Comparison of ENCODE assay signal across 24 mouse cellular contexts in the genomic region with DNA sequence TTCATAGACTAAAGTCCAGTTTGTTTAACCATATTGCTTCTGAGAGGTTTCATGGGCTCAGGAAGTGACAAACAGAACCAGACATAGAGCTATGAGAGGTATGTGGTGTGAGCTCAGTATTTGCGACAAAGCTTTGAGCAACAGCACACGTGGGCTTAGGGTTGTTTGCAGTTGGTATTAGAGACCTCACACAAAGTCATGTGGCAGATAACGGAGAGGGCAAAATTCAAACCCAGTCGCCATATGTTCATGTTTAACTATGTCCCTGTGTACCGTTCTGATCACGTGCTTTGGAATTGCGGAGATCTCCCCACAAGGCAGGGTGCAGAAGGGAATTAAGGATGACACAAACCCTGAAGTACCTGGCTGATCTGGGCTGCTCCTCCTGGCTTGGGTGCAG. TPM values are rescaled to one million over a fixed set of nuclear protein-coding genes. Genes with fewer than 3 reads are reported as not detected.
DNase-seq lines count a peak whose midpoint lies in the region; ATAC-seq and TF ChIP-seq lines count a peak whose summit lies in the region.
"Had no signal": no experiment of that assay in that cellular context is flagged by ENCODE, and none has a peak within 500 bp of the region (broad histone marks: within the 10 kb centered on the region; RNA-seq: fewer than 3 reads in every experiment).

No protein-coding gene starts in this region.

- H3K9me3 ChIP-seq in intestine, embryonic 14.5 days (ENCODE audit: control insufficient read depth, low read length), result no peaks in the 10 kb centered on the region
- no peaks in the 10 kb centered on the region for H3K9me3 ChIP-seq in intestine, postnatal 0 days (ENCODE audit: control insufficient read depth)
- no peaks in the 10 kb centered on the region for H3K9me3 ChIP-seq in liver, embryonic 14.5 days (ENCODE audit: control insufficient read depth, low read length)
- H3K9me3 ChIP-seq in stomach, embryonic 14.5 days (ENCODE audit: control insufficient read depth, low read depth, low read length), result no peaks in the 10 kb centered on the region
- H3K9me3 ChIP-seq: embryonic facial prominence, embryonic 13.5 days; forebrain, embryonic 12.5 days; G1E; heart, embryonic 12.5 days; hindbrain, embryonic 10.5 days had no signal

- no peak for TF ChIP-seq CTCF in intestine, postnatal 0 days (IDR thresholded peaks at IDR 0.05; ENCODE audit: low read depth)
- no peak for TF ChIP-seq CTCF in liver, embryonic 14.5 days (IDR thresholded peaks at IDR 0.05; ENCODE audit: low read depth)

- H3K9ac ChIP-seq in intestine, embryonic 14.5 days (ENCODE audit: low read length), result no peak overlapping the region
- H3K9ac ChIP-seq in intestine, postnatal 0 days (ENCODE audit: low read depth, low read length), result no peak overlapping the region
- no peak overlapping the region for H3K9ac ChIP-seq in liver, embryonic 14.5 days (replicated peaks)
- no peak overlapping the region for H3K9ac ChIP-seq in stomach, embryonic 14.5 days (replicated peaks; ENCODE audit: low read depth, low read length)
- H3K9ac ChIP-seq: embryonic facial prominence, embryonic 13.5 days; forebrain, embryonic 12.5 days; heart, embryonic 12.5 days had no signal

- no peak overlapping the region for H3K4me2 ChIP-seq in intestine, embryonic 14.5 days (ENCODE audit: low read length)
- H3K4me2 ChIP-seq in intestine, postnatal 0 days (replicated peaks; ENCODE audit: low read depth), result no peak overlapping the region; the same call in 1 of the 2 replicates
- no peak overlapping the region for H3K4me2 ChIP-seq in liver, embryonic 14.5 days (ENCODE audit: low read depth)
- H3K4me2 ChIP-seq in stomach, embryonic 14.5 days (replicated peaks; ENCODE audit: low read depth, low read length), result no peak overlapping the region
- H3K4me2 ChIP-seq: embryonic facial prominence, embryonic 13.5 days; forebrain, embryonic 12.5 days; heart, embryonic 12.5 days had no signal

- 63% methylated on average over 7 of the region's 7 CpGs for WGBS in intestine, embryonic 14.5 days
- WGBS in intestine, postnatal 0 days, result 43% methylated on average over 7 of the region's 7 CpGs
- WGBS in liver, embryonic 14.5 days (ENCODE audit: insufficient replicate concordance), result 71% methylated on average over 7 of the region's 7 CpGs
- WGBS in stomach, embryonic 14.5 days, result 53% methylated on average over 7 of the region's 7 CpGs

- H3K27ac ChIP-seq in intestine, embryonic 14.5 days (ENCODE audit: low read depth), result no peak overlapping the region
- H3K27ac ChIP-seq in intestine, postnatal 0 days (ENCODE audit: low read depth, low read length), result no peak overlapping the region
- no peak overlapping the region for H3K27ac ChIP-seq in liver, embryonic 14.5 days
- H3K27ac ChIP-seq in stomach, embryonic 14.5 days (ENCODE audit: low read length), result no peak overlapping the region
- H3K27ac ChIP-seq: embryonic facial prominence, embryonic 13.5 days; forebrain, embryonic 12.5 days; hindbrain, embryonic 10.5 days had no signal

- no peaks in the 10 kb centered on the region for H3K4me1 ChIP-seq in intestine, embryonic 14.5 days (replicated peaks; ENCODE audit: control insufficient read depth, insufficient read depth, low read length)
- 0 out of 2 replicates have a peak, but pooled peaks cover 3% of the 10 kb centered on the region for H3K4me1 ChIP-seq in intestine, postnatal 0 days (replicated peaks; ENCODE audit: control insufficient read depth, insufficient read depth, low read length)
- peaks cover 0 to 7% of the 10 kb centered on the region in 2 experiments; a peak in 2 of 4 replicates for H3K4me1 ChIP-seq in liver, embryonic 14.5 days (replicated peaks; ENCODE audit: control insufficient read depth in 2 of 2, insufficient read depth in 2 of 2, low read length in 1 of 2)
- no peaks in the 10 kb centered on the region for H3K4me1 ChIP-seq in stomach, embryonic 14.5 days (ENCODE audit: control insufficient read depth, insufficient read depth, low read length)
- H3K4me1 ChIP-seq: embryonic facial prominence, embryonic 13.5 days; forebrain, embryonic 12.5 days; hindbrain, embryonic 10.5 days had no signal

- TF ChIP-seq EP300 in liver, embryonic 14.5 days (IDR thresholded peaks at IDR 0.05; ENCODE audit: low read depth), result 0 out of 2 replicates have a peak, but pooled peaks have one; percentile 25

- no peaks in the 10 kb centered on the region for H3K36me3 ChIP-seq in intestine, embryonic 14.5 days (ENCODE audit: control insufficient read depth, insufficient read depth, low read length)
- no peaks in the 10 kb centered on the region for H3K36me3 ChIP-seq in intestine, postnatal 0 days (ENCODE audit: control insufficient read depth, insufficient read depth)
- no peaks in the 10 kb centered on the region for H3K36me3 ChIP-seq in liver, embryonic 14.5 days (replicated peaks; ENCODE audit: control insufficient read depth, insufficient read depth, low read depth)
- H3K36me3 ChIP-seq in stomach, embryonic 14.5 days (ENCODE audit: control insufficient read depth, insufficient read depth, low read length), result no peaks in the 10 kb centered on the region
- H3K36me3 ChIP-seq: embryonic facial prominence, embryonic 13.5 days; forebrain, embryonic 12.5 days; G1E; heart, embryonic 12.5 days; hindbrain, embryonic 10.5 days had no signal

- peak; percentile 60; the same call in 1 of the 2 replicates for ATAC-seq in intestine, embryonic 14.5 days (replicated peaks; ENCODE audit: low FRiP score, low TSS enrichment, low read depth)
- ATAC-seq in intestine, postnatal 0 days, result no peak
- ATAC-seq in liver, embryonic 14.5 days (ENCODE audit: insufficient read depth), result peak; percentile 67
- peak; percentile 71 for ATAC-seq in stomach, embryonic 14.5 days (ENCODE audit: insufficient number of reproducible peaks, insufficient read depth, low FRiP score, low read depth)
- ATAC-seq: CD4-positive, CD25-positive, alpha-beta regulatory T cell, adult 4 months; forebrain, embryonic 16.5 days had no signal

- no peak for DNase-seq in intestine, embryonic 14.5 days (ENCODE audit: low spot score)
- no peak for DNase-seq in liver, embryonic 14.5 days (ENCODE audit: low read depth in 3 of 3, low spot score in 3 of 3)
- DNase-seq in yolk sac, embryonic 10.5 days (ENCODE audit: low spot score), result peak; percentile 86
- no peak for DNase-seq in cerebellum, postnatal 36 days
- DNase-seq in adrenal gland, postnatal 36 days, result no peak
- DNase-seq: adrenal gland, adult 8-10 months; B cell, adult 2 months; cerebellum, adult 11-12 months; cerebellum, adult 9-10 months; cerebellum, postnatal 25 days; gastrocnemius, postnatal 25 days had no signal

- H3K27me3 ChIP-seq in intestine, embryonic 14.5 days (replicated peaks; ENCODE audit: control insufficient read depth, insufficient read depth, low read length), result no peaks in the 10 kb centered on the region
- H3K27me3 ChIP-seq in intestine, postnatal 0 days (replicated peaks; ENCODE audit: control insufficient read depth, insufficient read depth, low read length), result no peaks in the 10 kb centered on the region
- no peaks in the 10 kb centered on the region for H3K27me3 ChIP-seq in liver, embryonic 14.5 days (ENCODE audit: control insufficient read depth, insufficient read depth, low read length)
- H3K27me3 ChIP-seq in stomach, embryonic 14.5 days (ENCODE audit: control insufficient read depth, insufficient read depth, low read length), result no peaks in the 10 kb centered on the region
- H3K27me3 ChIP-seq: embryonic facial prominence, embryonic 13.5 days; forebrain, embryonic 12.5 days; heart, embryonic 12.5 days had no signal

- no peak overlapping the region for H3K4me3 ChIP-seq in intestine, embryonic 14.5 days (ENCODE audit: low read depth, low read length)
- no peak overlapping the region for H3K4me3 ChIP-seq in intestine, postnatal 0 days (ENCODE audit: low read depth, low read length)
- H3K4me3 ChIP-seq in liver, embryonic 14.5 days (ENCODE audit: insufficient read depth in 1 of 2, low read depth in 2 of 2, low read length in 2 of 2), result no peak overlapping the region
- H3K4me3 ChIP-seq in stomach, embryonic 14.5 days (ENCODE audit: low read depth, low read length), result no peak overlapping the region
- H3K4me3 ChIP-seq: embryonic facial prominence, embryonic 13.5 days; forebrain, embryonic 12.5 days; heart, embryonic 12.5 days; hindbrain, embryonic 10.5 days had no signal

RNA-seq across cellular contexts. Expression of a gene that starts 2.2 kb away (rescaled TPM):
- 23.1 and 32.8 TPM in 2 replicates for polyA plus RNA-seq in intestine, embryonic 14.5 days (2014; fragmentation: Nextera tagmentation; extraction: Ambion mirVana)
- 541 and 696 TPM in 2 replicates for polyA plus RNA-seq in intestine, postnatal 0 days (2015; fragmentation: Nextera tagmentation; extraction: Ambion mirVana)
- 4,562 and 11,484 TPM in 2 replicates for polyA plus RNA-seq in liver, embryonic 14.5 days (2012; rRNA removed)
- 8,021 and 8,530 TPM in 2 replicates for polyA plus RNA-seq in liver, embryonic 14.5 days (2014; fragmentation: Nextera tagmentation; extraction: Ambion mirVana)
- polyA plus RNA-seq in stomach, embryonic 14.5 days (2014; fragmentation: Nextera tagmentation; extraction: Ambion mirVana), result 6.5 and 9.2 TPM in 2 replicates
- not detected for total RNA-seq in adrenal gland, postnatal 36 days (2021)
- total RNA-seq: adrenal gland, adult 8-10 months; gastrocnemius, adult 18-20 months; gastrocnemius, postnatal 25 days; heart, adult 8-10 months; heart, postnatal 25 days had no signal
- polyA plus RNA-seq: forebrain, embryonic 12.5 days; G1E had no signal

RNA-seq across cellular contexts. Expression of a gene that starts 27.6 kb away (rescaled TPM):
- polyA plus RNA-seq in intestine, embryonic 14.5 days (2014; fragmentation: Nextera tagmentation; extraction: Ambion mirVana), result 0.16 and 1.0 TPM in 2 replicates
- polyA plus RNA-seq in intestine, postnatal 0 days (2015; fragmentation: Nextera tagmentation; extraction: Ambion mirVana), result 0.99 and 1.1 TPM in 2 replicates
- polyA plus RNA-seq in liver, embryonic 14.5 days (2012; rRNA removed), result 9,059 and 10,825 TPM in 2 replicates
- polyA plus RNA-seq in liver, embryonic 14.5 days (2014; fragmentation: Nextera tagmentation; extraction: Ambion mirVana), result 3,181 and 3,484 TPM in 2 replicates
- 1.8 and 4.8 TPM in 2 replicates for polyA plus RNA-seq in stomach, embryonic 14.5 days (2014; fragmentation: Nextera tagmentation; extraction: Ambion mirVana)
- 10 to 100 TPM in 1 of 2 experiments, 1 to 10 TPM in 1; 4.4 to 24.0 TPM for total RNA-seq in adrenal gland, postnatal 36 days (2021)
- total RNA-seq: G1E; granulocyte monocyte progenitor cell, adult 5-6 weeks; heart, postnatal 25 days had no signal
- polyA plus RNA-seq: CD4-positive, CD25-positive, alpha-beta regulatory T cell, adult 4 months; forebrain, embryonic 12.5 days; G1E; hindbrain, embryonic 10.5 days had no signal

RNA-seq across cellular contexts. Expression of a gene that starts 30.4 kb away (rescaled TPM):
- polyA plus RNA-seq in intestine, embryonic 14.5 days (2014; fragmentation: Nextera tagmentation; extraction: Ambion mirVana), result 8.9 and 9.3 TPM in 2 replicates
- polyA plus RNA-seq in intestine, postnatal 0 days (2015; fragmentation: Nextera tagmentation; extraction: Ambion mirVana), result 8.2 and 9.4 TPM in 2 replicates
- polyA plus RNA-seq in liver, embryonic 14.5 days (2012; rRNA removed), result 8.9 and 11.1 TPM in 2 replicates
- 16.8 and 19.0 TPM in 2 replicates for polyA plus RNA-seq in liver, embryonic 14.5 days (2014; fragmentation: Nextera tagmentation; extraction: Ambion mirVana)
- 4.7 and 6.2 TPM in 2 replicates for polyA plus RNA-seq in stomach, embryonic 14.5 days (2014; fragmentation: Nextera tagmentation; extraction: Ambion mirVana)
- total RNA-seq in adrenal gland, postnatal 36 days (2021), result under 1 TPM in 1 of 2 experiments, not detected in 1; 0.40 TPM
- total RNA-seq: G1E; gastrocnemius, postnatal 25 days; granulocyte monocyte progenitor cell, adult 5-6 weeks; heart, adult 8-10 months; heart, postnatal 25 days had no signal
- polyA plus RNA-seq: CD4-positive, CD25-positive, alpha-beta regulatory T cell, adult 4 months; embryonic facial prominence, embryonic 13.5 days; forebrain, embryonic 12.5 days; forebrain, embryonic 16.5 days; G1E; hindbrain, embryonic 10.5 days had no signal

Comparison
In these comparisons a context has a peak if more than half of its experiments do, and no peak if none do; other contexts are left out.
1. RNA of a gene that starts 2.2 kb away (polyA plus RNA-seq): 4,562 to 11,484 TPM in liver, embryonic 14.5 days and 541 to 696 TPM in intestine, postnatal 0 days; 23.1 to 32.8 TPM in intestine, embryonic 14.5 days and 6.5 to 9.2 TPM in stomach, embryonic 14.5 days; every median in the first group is over 10 times any median in the second.
2. RNA of a gene that starts 27.6 kb away (polyA plus RNA-seq): 3,181 to 10,825 TPM in liver, embryonic 14.5 days; 1.8 to 4.8 TPM in stomach, embryonic 14.5 days, 0.99 to 1.1 TPM in intestine, postnatal 0 days and 0.16 to 1.0 TPM in intestine, embryonic 14.5 days; every median in the first group is over 100 times any median in the second.